Mouse (Mus musculus) lung, postnatal 0 days (tissue): ENCODE data around the gene Kif3a.
"Not testable (repeated sequence)": the region's sequence is repeated elsewhere in the genome, so short reads cannot be mapped to it uniquely, and the experiment has no call there.

ENCODE experiments used
- CTCF ChIP-seq: IDR thresholded peaks from 2 replicates; pipeline ENCODE4 v1.5.1; 2016; ENCODE audit warnings: antibody characterized with exemption, mild to moderate bottlenecking
- EP300 ChIP-seq: IDR thresholded peaks from 2 replicates; pipeline ENCODE4 v1.6.1; 2016; ENCODE audit warnings: antibody characterized with exemption, mild to moderate bottlenecking, control low read depth

GRCm38 (mm10) chr11:53557992-53558391 is 9.2 kb upstream of the Kif3a start:
- TF ChIP-seq CTCF, EP300: not testable (repeated sequence)
